Mouse (Mus musculus): ENCODE results near the gene Ppm1f.

DNA sequence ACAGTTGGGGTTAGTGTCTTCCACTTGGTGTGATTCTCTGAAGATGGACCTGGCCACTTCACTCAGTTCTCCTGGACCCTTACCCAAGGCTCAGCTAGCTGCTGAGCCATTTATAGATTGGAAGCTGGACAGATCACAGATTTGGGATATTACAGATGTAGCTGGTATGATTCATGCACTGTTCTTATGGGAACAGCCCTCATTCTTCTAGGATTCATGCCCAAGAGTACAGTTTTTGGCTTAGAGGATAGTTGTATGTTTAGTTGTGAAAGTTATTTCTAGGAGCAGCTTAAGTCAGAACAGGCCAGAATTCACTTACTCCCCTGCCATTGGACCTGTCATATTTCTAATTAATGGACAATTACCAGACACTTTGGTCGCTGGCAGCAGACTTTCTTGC is 17.2 kb downstream of the Ppm1f start:
- no peak for TF ChIP-seq CTCF (IDR thresholded peaks at IDR 0.05; ENCODE audit: low read depth, low read length)
- TF ChIP-seq POLR2A (IDR thresholded peaks at IDR 0.05; ENCODE audit: extremely low read depth, insufficient read depth, low read length) = no peak
